Mouse (Mus musculus): ENCODE measurements around the gene Fras1. TPM values are rescaled to one million over a fixed set of nuclear protein-coding genes. Genes with fewer than 3 reads are reported as not detected.

Gene Fras1
- polyA plus RNA-seq, 1 experiment from 2014 or later = 0.81 TPM

- H3K27ac ChIP-seq (replicated peaks) = 0 out of 2 replicates have a peak overlapping the region, but pooled peaks have one; percentile 4
- H3K36me3 ChIP-seq (replicated peaks) = no peaks in the 10 kb centered on the region
- no peak overlapping the region for H3K4me2 ChIP-seq
- no peaks in the 10 kb centered on the region for H3K27me3 ChIP-seq
- WGBS (ENCODE audit: insufficient replicate concordance) = 26% methylated on average over 1 of the region's 1 CpGs
- ATAC-seq (ENCODE audit: insufficient read depth) = no peak
- H3K4me1 ChIP-seq (replicated peaks) = 0 out of 2 replicates have a peak, but pooled peaks cover 7% of the 10 kb centered on the region
- H3K9ac ChIP-seq = no peak overlapping the region
- H3K4me3 ChIP-seq (replicated peaks) = no peak overlapping the region
- no peaks in the 10 kb centered on the region for H3K9me3 ChIP-seq (replicated peaks)
Measured at GRCm38 (mm10) chr5:96452027-96452426, 78.3 kb downstream of the Fras1 start.

DNA sequence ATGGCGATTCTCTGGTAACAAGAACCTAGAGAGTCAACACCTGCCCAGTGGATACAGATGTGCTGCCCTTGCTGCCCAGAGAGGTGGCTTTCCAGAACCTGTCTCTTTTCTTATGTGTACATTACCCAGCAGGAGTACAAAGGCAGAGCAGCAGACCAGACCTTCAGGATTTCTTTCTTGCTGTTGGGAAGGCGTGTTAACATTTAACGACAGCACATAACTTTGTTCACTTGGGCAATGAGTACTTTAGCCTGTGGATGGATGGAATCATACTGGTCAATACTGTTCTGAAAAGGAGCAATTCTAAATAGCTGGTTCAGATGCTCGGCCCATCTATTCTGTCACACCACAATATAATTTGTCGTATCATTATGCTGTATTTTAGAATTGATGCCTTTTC, 79.6 kb downstream of the Fras1 start:
- H3K4me3 ChIP-seq (replicated peaks) = no peak overlapping the region
- 67% methylated on average over 5 of the region's 5 CpGs for WGBS (ENCODE audit: insufficient replicate concordance)
- H3K9me3 ChIP-seq (replicated peaks) = no peaks in the 10 kb centered on the region
- no peak overlapping the region for H3K27ac ChIP-seq (replicated peaks)
- ATAC-seq (ENCODE audit: insufficient read depth) = peak; percentile 52; the same call in 1 of the 2 replicates
- 0 out of 2 replicates have a peak, but pooled peaks cover 7% of the 10 kb centered on the region for H3K4me1 ChIP-seq (replicated peaks)
- H3K9ac ChIP-seq = no peak overlapping the region
- no peak overlapping the region for H3K4me2 ChIP-seq
- no peaks in the 10 kb centered on the region for H3K36me3 ChIP-seq (replicated peaks)
- H3K27me3 ChIP-seq = no peaks in the 10 kb centered on the region

GRCm38 (mm10) chr5:96454422-96454821, 80.7 kb downstream of the Fras1 start:
- H3K4me3 ChIP-seq (replicated peaks) = no peak overlapping the region
- H3K4me2 ChIP-seq = no peak overlapping the region
- no peaks in the 10 kb centered on the region for H3K9me3 ChIP-seq (replicated peaks)
- H3K27me3 ChIP-seq = no peaks in the 10 kb centered on the region
- no peak for ATAC-seq (ENCODE audit: insufficient read depth)
- H3K27ac ChIP-seq (replicated peaks) = no peak overlapping the region
- H3K4me1 ChIP-seq (replicated peaks) = 0 out of 2 replicates have a peak, but pooled peaks cover 7% of the 10 kb centered on the region
- no peak overlapping the region for H3K9ac ChIP-seq
- WGBS (ENCODE audit: insufficient replicate concordance) = 59% methylated on average over 3 of the region's 3 CpGs
- no peaks in the 10 kb centered on the region for H3K36me3 ChIP-seq (replicated peaks)

DNA sequence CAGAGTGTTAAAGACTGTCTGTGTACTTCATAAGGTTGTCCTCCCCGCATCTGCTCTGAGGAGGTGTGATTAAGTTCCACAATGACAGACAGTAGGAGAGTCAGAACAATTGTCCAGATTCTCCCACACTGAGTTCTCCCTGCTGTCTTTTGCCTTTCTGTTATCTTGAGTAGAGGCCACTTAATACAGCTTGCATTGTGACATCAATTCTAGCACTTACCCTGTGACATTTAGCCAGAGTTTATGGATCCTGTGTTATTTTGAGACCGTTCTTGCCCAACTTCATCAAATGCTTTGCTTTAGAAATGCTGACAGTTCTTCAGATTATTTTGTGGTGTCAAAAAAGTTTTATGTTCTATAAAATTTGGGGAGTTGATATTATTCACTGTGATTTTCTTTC, 81.5 kb downstream of the Fras1 start:
- no peak overlapping the region for H3K27ac ChIP-seq (replicated peaks)
- H3K9me3 ChIP-seq (replicated peaks) = no peaks in the 10 kb centered on the region
- H3K4me1 ChIP-seq (replicated peaks) = 0 out of 2 replicates have a peak, but pooled peaks cover 7% of the 10 kb centered on the region
- H3K4me3 ChIP-seq (replicated peaks) = no peak overlapping the region
- no peak overlapping the region for H3K9ac ChIP-seq
- H3K27me3 ChIP-seq = no peaks in the 10 kb centered on the region
- no peak overlapping the region for H3K4me2 ChIP-seq
- H3K36me3 ChIP-seq (replicated peaks) = no peaks in the 10 kb centered on the region
- WGBS (ENCODE audit: insufficient replicate concordance) = 65% methylated on average over 2 of the region's 2 CpGs
- no peak for ATAC-seq (ENCODE audit: insufficient read depth)

DNA sequence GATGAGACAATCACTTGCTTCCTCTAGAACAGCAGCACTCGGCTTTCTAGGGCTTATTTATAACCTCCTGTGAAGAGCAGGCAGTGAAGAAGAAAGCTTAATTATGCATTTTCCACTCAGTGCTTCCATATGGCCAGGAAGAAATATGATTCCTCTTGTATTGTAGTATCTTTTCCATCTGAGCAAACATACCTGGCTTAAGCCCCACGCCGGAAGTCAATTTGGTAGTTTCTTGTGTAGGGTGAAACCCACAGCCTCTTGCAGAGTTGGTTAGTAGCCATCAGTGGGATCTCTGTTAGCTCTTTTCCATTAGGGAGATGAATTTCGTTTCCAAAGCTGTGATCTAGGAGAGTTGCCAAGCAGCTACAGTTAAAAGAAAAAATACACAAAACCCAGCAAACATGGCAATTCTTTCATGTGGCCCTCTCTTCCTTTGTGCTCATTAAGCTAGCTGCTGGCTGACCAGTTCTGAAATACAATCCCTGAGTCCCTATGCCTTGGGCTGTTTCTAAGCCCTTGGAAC, 83.7 kb downstream of the Fras1 start:
- Histone ChIP-seq H3K9ac (no peak overlapping the region), H3K27ac (replicated peaks) (no peak overlapping the region), H3K4me1 (replicated peaks) (0 out of 2 replicates have a peak, but pooled peaks cover 7% of the 10 kb centered on the region), H3K36me3 (replicated peaks) (no peaks in the 10 kb centered on the region), H3K27me3 (no peaks in the 10 kb centered on the region), H3K4me3 (replicated peaks) (no peak overlapping the region), H3K4me2 (no peak overlapping the region), H3K9me3 (replicated peaks) (no peaks in the 10 kb centered on the region)
- ATAC-seq (ENCODE audit: insufficient read depth) = no peak
- WGBS (ENCODE audit: insufficient replicate concordance) = 54% methylated on average over 4 of the region's 4 CpGs

GRCm38 (mm10) chr5:96459605-96460004, 85.8 kb downstream of the Fras1 start:
- WGBS (ENCODE audit: insufficient replicate concordance) = 50% methylated on average over 4 of the region's 4 CpGs
- Histone ChIP-seq H3K4me3 (replicated peaks) (no peak overlapping the region), H3K36me3 (replicated peaks) (no peaks in the 10 kb centered on the region), H3K27me3 (no peaks in the 10 kb centered on the region), H3K4me1 (replicated peaks) (0 out of 2 replicates have a peak, but pooled peaks cover 5% of the 10 kb centered on the region), H3K9ac (no peak overlapping the region), H3K4me2 (no peak overlapping the region), H3K27ac (replicated peaks) (no peak overlapping the region), H3K9me3 (replicated peaks) (no peaks in the 10 kb centered on the region)
- peak; percentile 71 for ATAC-seq (ENCODE audit: insufficient read depth)

- no peak overlapping the region for H3K27ac ChIP-seq (replicated peaks)
- no peaks in the 10 kb centered on the region for H3K4me1 ChIP-seq (replicated peaks)
- no peak overlapping the region for H3K4me3 ChIP-seq (replicated peaks)
- no peaks in the 10 kb centered on the region for H3K9me3 ChIP-seq (replicated peaks)
- WGBS (ENCODE audit: insufficient replicate concordance) = 76% methylated on average over 2 of the region's 2 CpGs
- no peaks in the 10 kb centered on the region for H3K27me3 ChIP-seq
- no peak for ATAC-seq (ENCODE audit: insufficient read depth)
- no peaks in the 10 kb centered on the region for H3K36me3 ChIP-seq (replicated peaks)
- H3K9ac ChIP-seq = no peak overlapping the region
- H3K4me2 ChIP-seq = no peak overlapping the region
Measured at GRCm38 (mm10) chr5:96462197-96462596, 88.4 kb downstream of the Fras1 start.

DNA sequence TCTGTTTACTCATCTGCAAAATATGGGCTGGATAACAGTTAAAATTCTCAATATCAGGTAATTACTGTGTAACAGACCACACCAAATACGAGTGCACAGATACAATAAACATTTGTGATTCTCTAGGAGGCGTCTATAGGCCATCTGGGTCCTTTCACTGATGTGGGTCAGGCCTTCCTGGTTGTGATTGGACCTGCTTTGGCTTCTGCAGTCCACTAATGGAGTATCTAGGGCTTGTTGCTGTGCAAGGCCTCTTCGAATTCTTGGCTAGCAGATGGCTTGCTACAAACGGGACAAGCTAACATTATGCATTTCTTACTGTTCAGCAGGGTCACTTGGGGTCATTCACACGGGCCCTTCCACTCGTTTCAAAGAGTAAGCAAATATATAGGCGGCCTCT, 92.7 kb downstream of the Fras1 start:
- no peak for ATAC-seq (ENCODE audit: insufficient read depth)
- H3K36me3 ChIP-seq (replicated peaks) = no peaks in the 10 kb centered on the region
- no peak overlapping the region for H3K4me2 ChIP-seq
- no peak overlapping the region for H3K9ac ChIP-seq
- H3K4me3 ChIP-seq (replicated peaks) = no peak overlapping the region
- no peaks in the 10 kb centered on the region for H3K27me3 ChIP-seq
- H3K4me1 ChIP-seq (replicated peaks) = no peaks in the 10 kb centered on the region
- no peak overlapping the region for H3K27ac ChIP-seq (replicated peaks)
- no peaks in the 10 kb centered on the region for H3K9me3 ChIP-seq (replicated peaks)
- WGBS (ENCODE audit: insufficient replicate concordance) = 36% methylated on average over 7 of the region's 7 CpGs

DNA sequence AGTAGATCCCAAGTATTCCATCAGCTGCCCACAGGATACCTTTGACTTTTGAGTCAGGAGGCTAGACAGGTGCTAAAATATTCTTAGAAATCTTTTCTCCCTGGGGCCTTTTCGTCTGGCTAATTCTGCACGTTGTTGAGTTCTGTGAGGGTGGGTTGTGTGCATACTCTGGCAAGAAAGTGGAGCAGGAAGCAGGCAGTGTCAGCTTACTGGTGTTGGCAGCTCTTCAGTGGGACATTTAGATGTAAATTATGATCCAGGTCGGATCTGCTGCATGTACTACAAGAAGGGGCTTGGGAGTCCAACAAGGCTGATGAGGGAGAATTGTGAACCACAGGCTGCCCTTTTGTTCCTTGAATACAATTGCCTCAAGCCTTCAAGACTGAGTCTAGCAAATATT, 98.2 kb downstream of the Fras1 start:
- ATAC-seq (ENCODE audit: insufficient read depth) = no peak
- WGBS (ENCODE audit: insufficient replicate concordance) = 47% methylated on average over 3 of the region's 3 CpGs
- H3K4me2 ChIP-seq = no peak overlapping the region

GRCm38 (mm10) chr5:96475488-96475887, 101.7 kb downstream of the Fras1 start:
- H3K9ac ChIP-seq = no peak overlapping the region
- H3K36me3 ChIP-seq (replicated peaks) = no peaks in the 10 kb centered on the region
- no peak overlapping the region for H3K4me3 ChIP-seq (replicated peaks)
- no peak overlapping the region for H3K27ac ChIP-seq (replicated peaks)
- ATAC-seq (ENCODE audit: insufficient read depth) = no peak
- H3K27me3 ChIP-seq = no peaks in the 10 kb centered on the region
- H3K4me2 ChIP-seq = no peak overlapping the region
- H3K4me1 ChIP-seq (replicated peaks) = no peaks in the 10 kb centered on the region
- 42% methylated on average over 3 of the region's 3 CpGs for WGBS (ENCODE audit: insufficient replicate concordance)
- H3K9me3 ChIP-seq (replicated peaks) = no peaks in the 10 kb centered on the region

More for the DNA sequence above, 98.2 kb downstream of the Fras1 start:
- no peak overlapping the region for H3K27ac ChIP-seq (replicated peaks)
- no peaks in the 10 kb centered on the region for H3K36me3 ChIP-seq (replicated peaks)
- H3K9ac ChIP-seq = no peak overlapping the region
- H3K27me3 ChIP-seq = no peaks in the 10 kb centered on the region
- H3K4me3 ChIP-seq (replicated peaks) = no peak overlapping the region
- no peaks in the 10 kb centered on the region for H3K9me3 ChIP-seq (replicated peaks)
- H3K4me1 ChIP-seq (replicated peaks) = no peaks in the 10 kb centered on the region

DNA sequence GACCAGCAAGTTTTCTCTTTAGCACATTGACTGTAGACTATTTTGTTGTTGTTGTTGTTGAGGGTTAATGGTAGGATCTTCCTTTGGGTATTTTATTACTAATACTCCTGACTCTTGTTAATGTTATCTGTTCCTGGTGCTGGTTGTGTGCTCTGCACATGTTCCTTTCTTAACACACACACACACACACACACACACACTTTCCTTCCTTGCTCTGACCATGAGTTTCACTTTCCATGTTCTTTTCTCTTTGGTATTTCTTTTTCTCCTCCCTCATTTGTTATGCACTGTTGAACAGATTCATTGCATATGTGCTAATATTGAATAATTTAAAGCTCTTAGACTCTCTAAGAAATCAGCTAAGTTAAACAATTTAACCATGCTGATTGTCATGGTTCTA, 105.2 kb downstream of the Fras1 start:
- no peaks in the 10 kb centered on the region for H3K4me1 ChIP-seq (replicated peaks)
- H3K4me2 ChIP-seq = no peak overlapping the region
- H3K36me3 ChIP-seq (replicated peaks) = no peaks in the 10 kb centered on the region
- no peak overlapping the region for H3K27ac ChIP-seq (replicated peaks)
- H3K4me3 ChIP-seq (replicated peaks) = no peak overlapping the region
- no peak overlapping the region for H3K9ac ChIP-seq
- no peaks in the 10 kb centered on the region for H3K9me3 ChIP-seq (replicated peaks)
- no peaks in the 10 kb centered on the region for H3K27me3 ChIP-seq
- no peak for ATAC-seq (ENCODE audit: insufficient read depth)

DNA sequence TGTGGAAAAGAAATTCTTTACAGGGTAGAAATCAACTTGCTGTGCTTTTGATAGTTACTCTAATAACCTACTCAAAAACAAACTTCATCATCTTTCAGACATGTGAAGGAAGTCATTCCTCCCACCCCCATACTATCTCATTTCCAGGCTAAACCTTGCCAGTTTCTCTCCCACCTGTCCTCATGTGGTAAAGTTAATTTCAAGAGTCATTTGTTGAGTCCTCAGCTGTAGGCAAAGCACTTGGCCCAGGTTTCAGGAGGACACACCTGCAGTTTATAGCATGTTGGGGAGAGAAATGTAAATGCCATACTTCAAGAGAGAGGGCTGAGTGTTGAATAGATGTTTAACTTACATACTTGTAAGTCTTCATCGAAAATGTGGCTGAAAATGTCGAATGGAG, 107.4 kb downstream of the Fras1 start:
- H3K9me3 ChIP-seq (replicated peaks) = no peaks in the 10 kb centered on the region
- ATAC-seq (ENCODE audit: insufficient read depth) = no peak
- WGBS (ENCODE audit: insufficient replicate concordance) = 53% methylated on average over 2 of the region's 2 CpGs

More for the DNA sequence above, 107.4 kb downstream of the Fras1 start:
- Histone ChIP-seq H3K4me3 (replicated peaks) (no peak overlapping the region), H3K4me2 (no peak overlapping the region), H3K27ac (replicated peaks) (no peak overlapping the region), H3K4me1 (replicated peaks) (no peaks in the 10 kb centered on the region), H3K9ac (no peak overlapping the region), H3K27me3 (no peaks in the 10 kb centered on the region), H3K36me3 (replicated peaks) (no peaks in the 10 kb centered on the region)

All from liver, embryonic 15.5 days (tissue).